In the genomic region with DNA sequence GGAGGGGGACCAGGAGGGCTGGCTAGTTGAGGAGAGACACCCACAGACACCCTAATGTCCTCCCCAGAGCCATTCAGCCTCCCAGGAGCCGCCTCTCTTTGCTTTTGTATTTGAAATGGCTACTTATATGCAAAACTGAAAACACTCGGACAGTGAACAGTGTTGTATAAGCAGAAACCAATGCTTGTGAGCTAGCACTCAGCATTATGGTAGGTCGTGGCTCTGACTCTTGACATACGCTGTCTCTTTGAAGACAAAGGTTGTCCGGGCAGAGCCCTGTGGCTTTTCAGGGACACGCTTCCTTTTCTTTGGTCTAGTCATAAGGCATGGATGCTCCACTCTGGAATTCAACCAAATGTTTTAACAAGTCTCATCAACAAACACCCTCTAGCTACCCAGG, we compare ENCODE assay signal across 24 mouse cellular contexts.
DNase-seq lines count a peak whose midpoint lies in the region; ATAC-seq and TF ChIP-seq lines count a peak whose summit lies in the region.
"Had no signal": no experiment of that assay in that cellular context is flagged by ENCODE, and none has a peak within 500 bp of the region (broad histone marks: within the 10 kb centered on the region; RNA-seq: fewer than 3 reads in every experiment).

No protein-coding gene starts in this region.

- H3K36me3 ChIP-seq in forebrain, embryonic 11.5 days (ENCODE audit: control insufficient read depth, insufficient read depth, low read length) = no peaks in the 10 kb centered on the region
- H3K36me3 ChIP-seq in forebrain, postnatal 0 days (ENCODE audit: insufficient read depth) = no peaks in the 10 kb centered on the region
- no peaks in the 10 kb centered on the region for H3K36me3 ChIP-seq in hindbrain, embryonic 10.5 days
- no peaks in the 10 kb centered on the region for H3K36me3 ChIP-seq in hindbrain, embryonic 11.5 days (ENCODE audit: control insufficient read depth, insufficient read depth, low read length)
- no peaks in the 10 kb centered on the region for H3K36me3 ChIP-seq in midbrain, embryonic 13.5 days
- H3K36me3 ChIP-seq in midbrain, embryonic 16.5 days (ENCODE audit: control insufficient read depth, insufficient read depth, low read length) = no peaks in the 10 kb centered on the region
- H3K36me3 ChIP-seq in stomach, postnatal 0 days (ENCODE audit: control insufficient read depth, insufficient read depth, low read length) = no peaks in the 10 kb centered on the region
- H3K36me3 ChIP-seq: embryonic facial prominence, embryonic 12.5 days; intestine, embryonic 15.5 days had no signal

- H3K9me3 ChIP-seq in forebrain, embryonic 11.5 days (ENCODE audit: control insufficient read depth, low read length) = no peaks in the 10 kb centered on the region; the same call in 1 of the 2 replicates
- H3K9me3 ChIP-seq in forebrain, postnatal 0 days (ENCODE audit: low read length) = no peaks in the 10 kb centered on the region
- H3K9me3 ChIP-seq in hindbrain, embryonic 10.5 days = no peaks in the 10 kb centered on the region
- H3K9me3 ChIP-seq in hindbrain, embryonic 11.5 days (ENCODE audit: control insufficient read depth, low read length) = no peaks in the 10 kb centered on the region
- H3K9me3 ChIP-seq in midbrain, embryonic 13.5 days = no peaks in the 10 kb centered on the region
- no peaks in the 10 kb centered on the region for H3K9me3 ChIP-seq in midbrain, embryonic 16.5 days (replicated peaks; ENCODE audit: control insufficient read depth, low read length, poor library complexity, severe bottlenecking)
- no peaks in the 10 kb centered on the region for H3K9me3 ChIP-seq in stomach, postnatal 0 days (ENCODE audit: control insufficient read depth, low read length)
- H3K9me3 ChIP-seq: embryonic facial prominence, embryonic 12.5 days; intestine, embryonic 15.5 days; megakaryocyte, embryonic 14.5 days had no signal

- no peak overlapping the region for H3K27ac ChIP-seq in forebrain, embryonic 11.5 days (ENCODE audit: low read depth, low read length)
- no peak overlapping the region for H3K27ac ChIP-seq in forebrain, postnatal 0 days (ENCODE audit: low read depth, low read length)
- peak overlapping the region; percentile 87 for H3K27ac ChIP-seq in hindbrain, embryonic 10.5 days
- no peak overlapping the region for H3K27ac ChIP-seq in hindbrain, embryonic 11.5 days (ENCODE audit: low read depth, low read length)
- no peak overlapping the region for H3K27ac ChIP-seq in midbrain, embryonic 13.5 days
- H3K27ac ChIP-seq in midbrain, embryonic 16.5 days (ENCODE audit: low read length) = no peak overlapping the region
- no peak overlapping the region for H3K27ac ChIP-seq in stomach, postnatal 0 days (replicated peaks)
- H3K27ac ChIP-seq: embryonic facial prominence, embryonic 12.5 days; heart, adult 2 months; intestine, embryonic 15.5 days; left cerebral cortex, adult 2 months had no signal

- no peak for ATAC-seq in forebrain, embryonic 11.5 days (replicated peaks; ENCODE audit: low FRiP score)
- no peak for ATAC-seq in forebrain, postnatal 0 days
- ATAC-seq in hindbrain, embryonic 11.5 days (ENCODE audit: low FRiP score) = no peak
- ATAC-seq in midbrain, embryonic 13.5 days = no peak
- no peak for ATAC-seq in midbrain, embryonic 16.5 days
- ATAC-seq in stomach, postnatal 0 days (ENCODE audit: low FRiP score, low TSS enrichment) = no peak
- ATAC-seq: intestine, embryonic 15.5 days had no signal

- H3K4me3 ChIP-seq in forebrain, embryonic 11.5 days (ENCODE audit: low read depth, low read length) = no peak overlapping the region
- H3K4me3 ChIP-seq in forebrain, postnatal 0 days (ENCODE audit: low read depth, low read length) = no peak overlapping the region
- peak overlapping the region; percentile 31; the same call in 1 of the 2 replicates for H3K4me3 ChIP-seq in hindbrain, embryonic 10.5 days
- no peak overlapping the region for H3K4me3 ChIP-seq in hindbrain, embryonic 11.5 days (ENCODE audit: low read depth, low read length)
- no peak overlapping the region for H3K4me3 ChIP-seq in midbrain, embryonic 13.5 days (replicated peaks)
- no peak overlapping the region for H3K4me3 ChIP-seq in midbrain, embryonic 16.5 days (ENCODE audit: low read depth, low read length)
- H3K4me3 ChIP-seq in stomach, postnatal 0 days (ENCODE audit: low read depth, low read length) = no peak overlapping the region
- H3K4me3 ChIP-seq: embryonic facial prominence, embryonic 12.5 days; heart, adult 2 months; intestine, embryonic 15.5 days; left cerebral cortex, adult 2 months; megakaryocyte, embryonic 14.5 days; myocyte had no signal

- no peak for TF ChIP-seq CTCF in forebrain, postnatal 0 days (IDR thresholded peaks at IDR 0.05; ENCODE audit: low read depth)
- no peak for TF ChIP-seq CTCF in stomach, postnatal 0 days (IDR thresholded peaks at IDR 0.05; ENCODE audit: low read depth)

- TF ChIP-seq EP300 in stomach, postnatal 0 days (optimal IDR thresholded peaks at IDR 0.05) = no peak

- no peak overlapping the region for H3K9ac ChIP-seq in forebrain, embryonic 11.5 days (ENCODE audit: low read length)
- no peak overlapping the region for H3K9ac ChIP-seq in forebrain, postnatal 0 days
- no peak overlapping the region for H3K9ac ChIP-seq in hindbrain, embryonic 11.5 days (ENCODE audit: low read depth, low read length)
- H3K9ac ChIP-seq in midbrain, embryonic 13.5 days (replicated peaks) = 0 out of 2 replicates have a peak overlapping the region, but pooled peaks have one; percentile 10
- H3K9ac ChIP-seq in midbrain, embryonic 16.5 days (ENCODE audit: low read depth, low read length) = no peak overlapping the region
- no peak overlapping the region for H3K9ac ChIP-seq in stomach, postnatal 0 days (ENCODE audit: low read length)
- H3K9ac ChIP-seq: embryonic facial prominence, embryonic 12.5 days; intestine, embryonic 15.5 days had no signal

- H3K4me1 ChIP-seq in forebrain, embryonic 11.5 days (replicated peaks; ENCODE audit: control insufficient read depth, insufficient read depth, low read length) = peaks cover 34% of the 10 kb centered on the region
- H3K4me1 ChIP-seq in forebrain, postnatal 0 days (ENCODE audit: insufficient read depth) = peaks cover 10% of the 10 kb centered on the region
- peaks cover 89% of the 10 kb centered on the region for H3K4me1 ChIP-seq in hindbrain, embryonic 10.5 days (replicated peaks)
- peaks cover 23% of the 10 kb centered on the region for H3K4me1 ChIP-seq in hindbrain, embryonic 11.5 days (replicated peaks; ENCODE audit: control insufficient read depth, insufficient read depth, low read length)
- H3K4me1 ChIP-seq in midbrain, embryonic 13.5 days (replicated peaks) = peaks cover 35% of the 10 kb centered on the region
- H3K4me1 ChIP-seq in midbrain, embryonic 16.5 days (ENCODE audit: control insufficient read depth, insufficient read depth, low read length) = peaks cover 15% of the 10 kb centered on the region
- 0 out of 2 replicates have a peak, but pooled peaks cover 3% of the 10 kb centered on the region for H3K4me1 ChIP-seq in stomach, postnatal 0 days (replicated peaks; ENCODE audit: control insufficient read depth, insufficient read depth)
- H3K4me1 ChIP-seq: megakaryocyte, embryonic 14.5 days had no signal

- 0 out of 2 replicates have a peak, but pooled peaks cover 5% of the 10 kb centered on the region for H3K27me3 ChIP-seq in forebrain, embryonic 11.5 days (ENCODE audit: control insufficient read depth, insufficient read depth, low read length)
- no peaks in the 10 kb centered on the region for H3K27me3 ChIP-seq in forebrain, postnatal 0 days (ENCODE audit: insufficient read depth, low read length)
- peaks cover 7% of the 10 kb centered on the region for H3K27me3 ChIP-seq in hindbrain, embryonic 10.5 days (ENCODE audit: insufficient read depth, poor library complexity, severe bottlenecking)
- H3K27me3 ChIP-seq in hindbrain, embryonic 11.5 days (ENCODE audit: control insufficient read depth, insufficient read depth, low read length) = no peaks in the 10 kb centered on the region
- H3K27me3 ChIP-seq in midbrain, embryonic 13.5 days = no peaks in the 10 kb centered on the region
- no peaks in the 10 kb centered on the region for H3K27me3 ChIP-seq in midbrain, embryonic 16.5 days (ENCODE audit: control insufficient read depth, insufficient read depth, low read depth, low read length)
- no peaks in the 10 kb centered on the region for H3K27me3 ChIP-seq in stomach, postnatal 0 days (ENCODE audit: control insufficient read depth, insufficient read depth, low read length)
- H3K27me3 ChIP-seq: CH12.LX; embryonic facial prominence, embryonic 12.5 days; intestine, embryonic 15.5 days had no signal

- no peak for DNase-seq in forebrain, embryonic 11.5 days (ENCODE audit: low spot score)
- DNase-seq in forebrain, postnatal 0 days = no peak
- no peak for DNase-seq in hindbrain, embryonic 10.5 days (ENCODE audit: low spot score)
- no peak for DNase-seq in hindbrain, embryonic 11.5 days (ENCODE audit: low spot score)
- no peak for DNase-seq in stomach, postnatal 0 days (ENCODE audit: low spot score)
- DNase-seq: cerebellum, adult 18-20 months; cerebellum, postnatal 25 days; gastrocnemius, postnatal 25 days; heart, adult 2 months; heart, postnatal 4 days; kidney, postnatal 4 days; layer of hippocampus, adult 9-11 months; lung, adult 2 months; retina, postnatal 1 day; right cerebral cortex, postnatal 4 days had no signal

- peak overlapping the region; percentile 31; the same call in 1 of the 2 replicates for H3K4me2 ChIP-seq in forebrain, embryonic 11.5 days (ENCODE audit: low read depth, low read length, severe bottlenecking)
- H3K4me2 ChIP-seq in forebrain, postnatal 0 days (ENCODE audit: low read depth) = no peak overlapping the region
- no peak overlapping the region for H3K4me2 ChIP-seq in hindbrain, embryonic 11.5 days (replicated peaks; ENCODE audit: low read depth, low read length)
- no peak overlapping the region; the same call in 1 of the 2 replicates for H3K4me2 ChIP-seq in midbrain, embryonic 13.5 days (replicated peaks)
- H3K4me2 ChIP-seq in midbrain, embryonic 16.5 days (ENCODE audit: low read length) = no peak overlapping the region
- H3K4me2 ChIP-seq in stomach, postnatal 0 days (replicated peaks; ENCODE audit: low read depth) = no peak overlapping the region
- H3K4me2 ChIP-seq: embryonic facial prominence, embryonic 12.5 days; intestine, embryonic 15.5 days; liver, embryonic 11.5 days had no signal

- 15% methylated on average over 6 of the region's 6 CpGs for WGBS in forebrain, embryonic 11.5 days
- WGBS in forebrain, postnatal 0 days = 49% methylated on average over 6 of the region's 6 CpGs
- 21% methylated on average over 6 of the region's 6 CpGs for WGBS in hindbrain, embryonic 10.5 days
- 24% methylated on average over 6 of the region's 6 CpGs for WGBS in hindbrain, embryonic 11.5 days
- WGBS in midbrain, embryonic 13.5 days = 16% methylated on average over 6 of the region's 6 CpGs
- 25% methylated on average over 6 of the region's 6 CpGs for WGBS in midbrain, embryonic 16.5 days
- WGBS in stomach, postnatal 0 days = 69% methylated on average over 6 of the region's 6 CpGs
